Mouse (Mus musculus) right cerebral cortex, postnatal 14 days (tissue): ENCODE results near the gene 2210418O10Rik.
"Not testable (repeated sequence)": the region's sequence is repeated elsewhere in the genome, so short reads cannot be mapped to it uniquely, and the experiment has no call there.

ENCODE experiments used
- DNase-seq: peaks from one replicate; pipeline ENCODE4 v3.0.0; 2022

2210418O10Rik gene

GRCm38 (mm10) chr2:176226269-176226668, at the start of gene 2210418O10Rik:
2210418O10Rik (plus strand) TSS chr2:176226569.
- DNase-seq, result not testable (repeated sequence)

DNA sequence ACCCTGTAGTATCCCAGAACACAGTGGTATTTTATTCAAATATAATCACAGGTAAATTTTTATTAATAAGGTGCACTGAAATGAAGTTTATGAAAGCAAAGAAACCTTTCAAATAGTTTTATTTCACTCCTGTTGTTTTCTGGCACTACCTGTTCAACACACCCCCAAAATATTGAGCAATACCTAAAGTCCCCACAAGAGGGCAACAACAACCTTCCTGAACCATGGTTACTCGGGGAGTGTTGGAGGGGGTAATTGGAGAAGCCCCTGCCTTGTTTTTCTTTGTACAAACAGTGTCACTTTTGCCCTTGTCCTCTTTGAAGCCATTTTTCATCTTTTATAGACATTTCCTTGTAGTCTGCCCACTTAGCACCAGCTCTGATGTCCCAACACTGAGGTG, 22.1 kb downstream of the 2210418O10Rik start:
- not testable (repeated sequence) for DNase-seq
